Mouse (Mus musculus) intestine, embryonic 15.5 days (tissue): Measurements from ENCODE around the gene Il1rl2. TPM values are rescaled to one million over a fixed set of nuclear protein-coding genes. Genes with fewer than 3 reads are reported as not detected.
"Not testable (repeated sequence)": the region's sequence is repeated elsewhere in the genome, so short reads cannot be mapped to it uniquely, and the experiment has no call there.

Source experiments
- ATAC-seq: fragments of 200-750 bp; cut with Nextera tagmentation; 2 replicates; pipeline ENCODE4 v1.8.0; 2017; ENCODE audit warnings: moderate TSS enrichment, moderate library complexity
- H3K27ac ChIP-seq: fragments of 300-500 bp; sonication (generic); 2 replicates; pipeline ENCODE4 v1.5.1; 2015; ENCODE audit warnings: mild to moderate bottlenecking, inconsistent platforms
- H3K27me3 ChIP-seq: fragments of 300-500 bp; sonication (generic); replicated peaks from 2 replicates; pipeline ENCODE4 v1.6.1; 2015; ENCODE audit warnings: inconsistent platforms
- H3K36me3 ChIP-seq: fragments of 300-500 bp; sonication (generic); 2 replicates; pipeline ENCODE4 v1.6.1; 2015; ENCODE audit warnings: inconsistent platforms
- H3K4me1 ChIP-seq: fragments of 300-500 bp; sonication (generic); replicated peaks from 2 replicates; pipeline ENCODE4 v1.6.1; 2015; ENCODE audit warnings: inconsistent platforms
- H3K4me2 ChIP-seq: fragments of 300-500 bp; sonication (generic); replicated peaks from 2 replicates; pipeline ENCODE4 v1.6.1; 2015; ENCODE audit warnings: mild to moderate bottlenecking, inconsistent platforms
- H3K4me3 ChIP-seq: fragments of 300-500 bp; sonication (generic); replicated peaks from 2 replicates; pipeline ENCODE4 v1.5.1; 2015; ENCODE audit warnings: inconsistent platforms
- H3K9ac ChIP-seq: fragments of 300-500 bp; sonication (generic); 2 replicates; pipeline ENCODE4 v1.6.1; 2015; ENCODE audit warnings: inconsistent platforms
- H3K9me3 ChIP-seq: fragments of 300-500 bp; sonication (generic); 2 replicates; pipeline ENCODE4 v1.6.1; 2016; ENCODE audit warnings: inconsistent platforms
- WGBS: fragments of 180-500 bp; shearing (Covaris S2); methylation state at CpG from one replicate; pipeline ENCODE4 v1.1.7; 2015; 5-methylcytosine and 5-hydroxymethylcytosine counted together
- polyA plus RNA-seq: library from polyadenylated mRNA; unstranded; fragments of >200 nt; fragmentation: Nextera tagmentation; extraction: Ambion mirVana; gene quantifications from 2 replicates; pipeline ENCODE4 v1.2.1, GENCODE M21; 2015

Gene Il1rl2
- polyA plus RNA-seq, 1 experiment from 2014 or later: 5.3 TPM

DNA sequence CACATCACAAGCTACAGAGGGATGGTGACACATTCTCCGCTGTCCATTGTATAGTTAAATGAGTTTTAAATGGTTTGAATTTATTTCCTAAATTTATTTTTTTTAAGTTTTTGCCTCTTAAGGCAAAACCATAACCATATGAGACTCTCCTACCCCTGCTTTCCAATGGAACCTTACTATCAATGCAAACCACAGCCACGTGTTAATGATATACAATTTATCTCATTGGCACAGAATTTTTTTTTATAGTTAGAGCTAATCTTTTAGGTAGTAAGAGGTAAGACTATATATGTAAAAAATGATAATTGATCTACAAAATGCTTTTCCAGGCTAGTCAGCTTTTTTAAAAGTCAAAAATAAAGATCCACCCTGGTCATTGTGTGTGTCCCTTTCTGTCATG, 26.4 kb upstream of the Il1rl2 start:
- H3K4me2 ChIP-seq: no peak overlapping the region
- no peak for ATAC-seq
- 87% methylated on average over 2 of the region's 2 CpGs for WGBS
- H3K4me1 ChIP-seq: no peaks in the 10 kb centered on the region
- no peak overlapping the region for H3K9ac ChIP-seq
- no peaks in the 10 kb centered on the region for H3K9me3 ChIP-seq
- H3K27me3 ChIP-seq: no peaks in the 10 kb centered on the region
- no peak overlapping the region for H3K4me3 ChIP-seq
- no peak overlapping the region for H3K27ac ChIP-seq
- H3K36me3 ChIP-seq: no peaks in the 10 kb centered on the region

DNA sequence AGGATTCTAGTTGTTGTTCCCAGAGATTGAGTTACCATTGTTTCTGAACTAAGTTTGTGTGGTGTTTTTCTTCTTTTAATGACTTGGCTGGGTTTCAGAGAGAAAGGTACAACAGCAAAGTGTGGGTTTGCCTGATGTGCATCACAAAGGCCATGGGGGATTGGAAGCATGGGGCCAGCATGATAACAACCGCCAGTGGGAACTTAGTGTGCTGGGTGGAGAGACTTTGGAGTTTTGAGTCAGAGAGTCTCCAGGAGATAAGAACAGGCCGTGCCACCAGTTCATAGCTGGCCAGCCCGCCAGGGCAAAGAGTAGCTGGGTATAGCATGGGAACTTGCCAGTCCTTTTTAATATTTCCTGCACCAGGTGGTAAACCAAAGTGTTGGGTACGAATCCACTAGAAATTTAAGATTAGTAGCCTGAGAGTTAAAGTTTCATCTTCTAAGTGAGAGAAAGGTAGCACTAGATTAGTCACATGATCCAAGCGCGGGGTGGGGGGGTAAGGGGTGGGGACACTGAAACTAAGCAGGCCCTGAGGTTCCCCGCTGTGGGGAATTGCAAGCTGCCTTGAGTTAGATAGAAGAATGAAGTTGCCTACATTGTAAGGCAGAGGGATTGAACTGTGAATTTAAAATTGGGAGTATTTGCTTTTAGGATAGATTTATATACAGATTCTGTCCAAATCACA, 21.1 kb upstream of the Il1rl2 start:
- Histone ChIP-seq H3K4me2 (no peak overlapping the region), H3K9ac (no peak overlapping the region), H3K27me3 (no peaks in the 10 kb centered on the region), H3K27ac (no peak overlapping the region), H3K4me1 (no peaks in the 10 kb centered on the region), H3K4me3 (no peak overlapping the region), H3K9me3 (no peaks in the 10 kb centered on the region), H3K36me3 (no peaks in the 10 kb centered on the region)
- 75% methylated on average over 7 of the region's 7 CpGs for WGBS
- no peak for ATAC-seq

DNA sequence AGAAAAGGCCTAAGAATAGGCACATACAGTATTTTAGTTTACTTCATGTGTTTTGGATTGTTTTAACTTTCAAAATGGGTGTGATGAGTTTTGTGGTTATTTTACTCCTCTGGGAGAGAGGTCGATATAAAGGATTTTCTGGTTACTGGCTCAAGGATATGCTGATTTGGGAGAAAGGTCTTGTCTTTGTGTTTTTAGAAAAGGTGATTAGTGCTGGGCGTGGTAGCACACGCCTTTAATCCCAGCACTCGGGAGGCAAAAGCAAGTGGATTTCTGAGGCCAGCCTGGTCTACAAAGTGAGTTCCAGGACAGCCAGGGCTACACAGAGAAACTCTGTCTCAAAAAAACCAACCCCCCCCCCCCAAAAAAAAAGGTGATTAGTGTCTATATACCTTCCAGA, 20.1 kb upstream of the Il1rl2 start:
- H3K9me3 ChIP-seq, H3K36me3 ChIP-seq, H3K4me2 ChIP-seq, H3K27ac ChIP-seq, ATAC-seq, H3K27me3 ChIP-seq, H3K4me1 ChIP-seq, H3K9ac ChIP-seq, H3K4me3 ChIP-seq: not testable (repeated sequence)
- WGBS: 78% methylated on average over 4 of the region's 4 CpGs

- no peak overlapping the region for H3K4me2 ChIP-seq
- no peaks in the 10 kb centered on the region for H3K4me1 ChIP-seq
- no peaks in the 10 kb centered on the region for H3K27me3 ChIP-seq
- H3K9me3 ChIP-seq: no peaks in the 10 kb centered on the region
- H3K27ac ChIP-seq: no peak overlapping the region
- WGBS: 73% methylated on average over 2 of the region's 2 CpGs
- H3K36me3 ChIP-seq: no peaks in the 10 kb centered on the region
- no peak for ATAC-seq
- H3K9ac ChIP-seq: no peak overlapping the region
- H3K4me3 ChIP-seq: no peak overlapping the region
Measured at GRCm38 (mm10) chr1:40306111-40306510, 18.3 kb upstream of the Il1rl2 start.

DNA sequence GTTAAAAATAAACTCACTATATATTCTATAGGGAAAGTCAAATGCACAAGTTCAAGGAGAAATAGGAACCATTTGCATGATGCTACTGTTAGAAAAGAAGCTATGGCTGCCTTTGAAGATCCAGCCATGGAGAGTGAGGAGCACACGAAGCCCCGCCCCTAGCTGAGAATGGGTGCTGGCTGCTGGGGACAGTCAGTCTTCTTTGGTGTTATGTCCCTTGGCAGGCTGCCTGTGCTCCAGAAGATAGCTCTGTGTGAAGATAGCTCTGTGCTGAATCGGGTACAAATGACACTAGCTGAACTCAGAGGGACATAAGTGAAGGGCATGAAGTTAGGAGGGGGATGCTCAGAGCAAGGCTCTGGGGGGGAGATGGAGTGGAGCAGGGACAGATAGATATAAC, 13.3 kb upstream of the Il1rl2 start:
- H3K36me3 ChIP-seq: no peaks in the 10 kb centered on the region
- no peak overlapping the region for H3K4me2 ChIP-seq
- 83% methylated on average over 3 of the region's 3 CpGs for WGBS
- H3K4me1 ChIP-seq: no peaks in the 10 kb centered on the region
- ATAC-seq: no peak
- no peaks in the 10 kb centered on the region for H3K27me3 ChIP-seq
- H3K9ac ChIP-seq: no peak overlapping the region
- no peak overlapping the region for H3K27ac ChIP-seq
- H3K9me3 ChIP-seq: no peaks in the 10 kb centered on the region
- H3K4me3 ChIP-seq: no peak overlapping the region

- Histone ChIP-seq H3K9me3 (no peaks in the 10 kb centered on the region), H3K27ac (no peak overlapping the region), H3K27me3 (no peaks in the 10 kb centered on the region), H3K36me3 (no peaks in the 10 kb centered on the region), H3K4me3 (no peak overlapping the region), H3K4me1 (no peaks in the 10 kb centered on the region), H3K9ac (no peak overlapping the region), H3K4me2 (no peak overlapping the region)
- ATAC-seq: no peak
- WGBS: 75% methylated on average over 2 of the region's 2 CpGs
Measured at GRCm38 (mm10) chr1:40311625-40312024, 12.8 kb upstream of the Il1rl2 start.

DNA sequence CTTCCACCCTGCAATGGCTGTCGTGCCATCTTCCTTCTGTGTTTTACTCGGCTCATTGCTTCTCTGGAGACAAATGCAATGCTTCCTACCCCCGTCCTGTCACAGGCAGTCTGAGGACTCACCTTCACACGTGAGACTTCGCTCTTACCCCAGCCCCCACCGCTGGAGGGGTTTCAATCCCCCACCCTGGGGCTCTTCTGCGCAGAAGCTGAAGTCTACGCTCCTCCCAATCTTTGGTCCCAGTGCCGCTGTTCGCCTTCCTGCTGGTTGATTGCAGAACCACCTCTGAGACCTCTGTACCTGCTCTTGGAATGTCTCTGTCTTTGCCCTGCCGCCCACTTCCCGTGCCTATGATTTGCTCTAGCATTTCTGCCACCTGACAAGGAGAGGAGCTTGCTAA, 10.4 kb upstream of the Il1rl2 start:
- Histone ChIP-seq H3K9ac (no peak overlapping the region), H3K4me2 (no peak overlapping the region), H3K4me3 (no peak overlapping the region), H3K27me3 (no peaks in the 10 kb centered on the region), H3K36me3 (no peaks in the 10 kb centered on the region), H3K4me1 (no peaks in the 10 kb centered on the region), H3K9me3 (no peaks in the 10 kb centered on the region), H3K27ac (no peak overlapping the region)
- no peak for ATAC-seq
- 78% methylated on average over 12 of the region's 12 CpGs for WGBS

DNA sequence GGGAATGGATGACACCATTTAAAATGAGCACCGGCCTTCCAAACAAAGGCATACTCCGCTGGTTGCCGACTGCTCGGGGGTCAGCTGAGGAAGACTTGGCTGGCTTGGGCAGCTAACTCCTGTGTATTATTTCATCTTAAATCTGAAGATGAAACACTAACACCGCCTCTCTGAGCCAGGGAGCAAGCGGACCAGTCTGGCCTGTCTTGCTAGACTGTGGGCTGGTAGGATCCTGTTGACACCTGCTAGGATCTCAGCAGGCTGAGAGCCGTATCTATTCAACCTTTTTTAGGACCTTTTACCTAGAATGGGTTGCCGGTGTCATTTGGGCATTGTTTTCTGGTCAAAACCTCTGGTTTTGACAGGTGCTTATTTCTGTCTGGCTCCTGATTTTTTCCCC, 6.8 kb upstream of the Il1rl2 start:
- Histone ChIP-seq H3K4me1 (no peaks in the 10 kb centered on the region), H3K27me3 (no peaks in the 10 kb centered on the region), H3K27ac (no peak overlapping the region), H3K36me3 (no peaks in the 10 kb centered on the region), H3K4me3 (no peak overlapping the region), H3K9ac (no peak overlapping the region), H3K9me3 (no peaks in the 10 kb centered on the region), H3K4me2 (no peak overlapping the region)
- ATAC-seq: no peak
- WGBS: 84% methylated on average over 8 of the region's 8 CpGs

DNA sequence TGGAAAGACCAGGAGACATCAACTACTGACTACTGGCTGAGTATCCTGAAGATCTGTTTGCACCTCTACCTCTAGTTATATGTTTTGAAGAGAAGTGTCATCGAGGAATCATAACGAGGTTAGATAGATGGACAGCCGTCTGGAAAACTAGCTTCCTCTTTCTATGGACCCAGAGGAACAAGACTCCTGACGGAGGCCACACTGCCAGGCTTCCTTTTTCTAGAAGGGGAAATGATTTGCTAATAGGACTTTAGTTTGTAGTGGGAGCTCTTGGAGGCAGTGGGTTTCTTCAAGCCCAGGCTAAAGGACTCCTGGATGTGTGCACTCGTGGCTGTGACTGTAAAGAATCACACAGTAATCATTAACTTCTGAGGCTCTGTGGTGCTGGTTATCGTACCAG, 2.6 kb upstream of the Il1rl2 start:
- Histone ChIP-seq H3K9me3 (no peaks in the 10 kb centered on the region), H3K27ac (no peak overlapping the region), H3K4me2 (no peak overlapping the region), H3K9ac (no peak overlapping the region), H3K4me1 (peaks cover 7% of the 10 kb centered on the region; the same call in 1 of the 2 replicates), H3K4me3 (no peak overlapping the region), H3K27me3 (0 out of 2 replicates have a peak, but pooled peaks cover 6% of the 10 kb centered on the region), H3K36me3 (no peaks in the 10 kb centered on the region)
- WGBS: 75% methylated on average over 6 of the region's 6 CpGs
- ATAC-seq: no peak

GRCm38 (mm10) chr1:40322543-40322942, 1.9 kb upstream of the Il1rl2 start:
- ATAC-seq: no peak
- Histone ChIP-seq H3K4me1 (peaks cover 7% of the 10 kb centered on the region; the same call in 1 of the 2 replicates), H3K36me3 (no peaks in the 10 kb centered on the region), H3K27me3 (0 out of 2 replicates have a peak, but pooled peaks cover 6% of the 10 kb centered on the region), H3K4me2 (no peak overlapping the region), H3K9ac (no peak overlapping the region), H3K27ac (no peak overlapping the region), H3K4me3 (no peak overlapping the region), H3K9me3 (no peaks in the 10 kb centered on the region)
- WGBS: 80% methylated on average over 3 of the region's 3 CpGs

GRCm38 (mm10) chr1:40324955-40325702, 719 bp downstream of the Il1rl2 start:
- H3K4me3 ChIP-seq: peak overlapping the region; percentile 43
- H3K36me3 ChIP-seq: no peaks in the 10 kb centered on the region
- H3K27ac ChIP-seq: no peak overlapping the region
- H3K27me3 ChIP-seq: 0 out of 2 replicates have a peak, but pooled peaks cover 6% of the 10 kb centered on the region
- ATAC-seq: peak; percentile 59
- H3K4me2 ChIP-seq: peak overlapping the region; percentile 89
- H3K4me1 ChIP-seq: peaks cover 7% of the 10 kb centered on the region; the same call in 1 of the 2 replicates
- 5% methylated on average over 22 of the region's 22 CpGs for WGBS
- H3K9ac ChIP-seq: peak overlapping the region; percentile 40; the same call in 1 of the 2 replicates
- H3K9me3 ChIP-seq: no peaks in the 10 kb centered on the region

GRCm38 (mm10) chr1:40325711-40326327, 1.4 kb downstream of the Il1rl2 start:
- Histone ChIP-seq H3K27ac (no peak overlapping the region), H3K36me3 (no peaks in the 10 kb centered on the region), H3K4me2 (peak overlapping the region; percentile 89), H3K4me3 (peak overlapping the region; percentile 43), H3K9ac (peak overlapping the region; percentile 40; the same call in 1 of the 2 replicates), H3K27me3 (0 out of 2 replicates have a peak, but pooled peaks cover 6% of the 10 kb centered on the region), H3K9me3 (no peaks in the 10 kb centered on the region), H3K4me1 (peaks cover 7% of the 10 kb centered on the region; the same call in 1 of the 2 replicates)
- 8% methylated on average over 29 of the region's 29 CpGs for WGBS
- peak; percentile 36 for ATAC-seq
